Mouse (Mus musculus) heart, adult 9 months (tissue): ENCODE measurements at regions not wholly inside any gene's neighbourhood (a gene's known extent, or its start where the extent isn't known, plus 50 kb on each side); places are given as distances from the start of the nearest gene placed in this dataset.

Experiments used
- DNase-seq, 2 experiments: peaks; one replicate each; pipeline ENCODE4 v3.0.0; 2022; ENCODE audit warnings: low spot score in 2 of 2

GRCm38 (mm10) chr2:51073040-51073594, 75.8 kb downstream of the Rnd3 start:
- DNase-seq: peak in 1 of 2 experiments; percentile 8

- DNase-seq: peak in 1 of 2 experiments; percentile 8
Observed at GRCm38 (mm10) chr2:51072346-51072885, 76.5 kb downstream of the Rnd3 start.

DNA sequence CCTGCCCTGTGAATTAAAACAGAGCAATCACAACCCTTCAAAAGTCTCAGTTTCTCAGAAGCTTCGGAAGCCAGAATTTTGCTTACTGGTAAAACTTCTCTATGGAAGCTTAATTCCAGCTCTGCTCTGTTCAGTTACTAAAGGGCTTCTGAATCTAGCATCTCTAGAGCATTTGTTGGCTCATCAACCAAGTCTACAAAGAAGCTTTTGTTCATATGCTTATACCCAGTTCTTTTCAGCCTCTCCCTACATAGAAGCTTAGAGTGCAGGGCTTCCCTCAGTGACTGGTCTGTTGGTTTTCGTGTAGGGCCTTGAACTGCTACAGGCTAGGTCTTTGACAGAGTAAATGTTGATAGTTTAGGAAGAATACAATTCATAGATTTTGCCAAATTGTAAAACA, 78.0 kb downstream of the Rnd3 start:
- no peak for DNase-seq

GRCm38 (mm10) chr2:51066423-51066831, 82.5 kb downstream of the Rnd3 start:
- DNase-seq: peak in 1 of 2 experiments; percentile 6

- DNase-seq: no peak
Observed at GRCm38 (mm10) chr2:51065821-51066220, 83.1 kb downstream of the Rnd3 start.

DNA sequence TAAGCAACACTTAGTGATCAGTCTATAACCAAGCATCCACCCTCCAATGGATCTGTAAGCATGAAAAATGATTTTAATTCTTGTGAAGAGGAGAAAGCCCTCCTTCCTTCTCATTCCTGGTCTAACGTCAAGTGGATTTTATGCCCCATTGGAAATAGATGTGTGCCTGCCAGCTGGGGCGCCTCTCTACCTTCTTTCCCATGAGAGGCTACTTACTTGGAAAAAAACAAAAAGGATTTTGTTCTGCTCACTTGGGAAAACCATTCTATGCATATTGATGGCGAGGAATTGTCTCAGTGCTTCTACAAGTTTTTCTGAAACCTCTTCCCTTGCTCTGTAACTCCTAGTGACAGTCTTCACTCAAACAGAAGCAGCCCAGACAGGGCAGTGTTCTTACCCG, 84.1 kb downstream of the Rnd3 start:
- no peak for DNase-seq

GRCm38 (mm10) chr2:51062049-51062448, 86.9 kb downstream of the Rnd3 start:
- no peak for DNase-seq

- DNase-seq: no peak
Observed at GRCm38 (mm10) chr2:51058158-51058557, 90.8 kb downstream of the Rnd3 start.

GRCm38 (mm10) chr2:51056141-51056731, 92.7 kb downstream of the Rnd3 start:
- no peak for DNase-seq

GRCm38 (mm10) chr2:51055339-51055738, 93.6 kb downstream of the Rnd3 start:
- no peak for DNase-seq

DNA sequence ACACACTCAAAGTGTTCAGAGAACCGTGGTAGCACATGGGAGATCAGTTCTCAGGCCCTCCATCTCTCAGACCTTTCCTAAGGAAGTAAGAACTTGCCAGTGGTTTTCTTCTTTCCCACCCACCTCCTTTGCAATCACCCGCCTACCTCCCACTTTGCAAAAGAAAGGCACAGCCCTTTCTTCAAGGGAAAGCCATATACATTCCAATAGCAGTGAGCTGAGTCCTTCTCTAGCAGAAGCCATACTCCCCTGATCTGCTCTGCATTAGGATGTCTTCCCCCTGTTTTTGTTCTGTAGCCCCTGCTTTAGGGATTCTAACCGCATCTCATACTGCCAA, 99.1 kb downstream of the Rnd3 start:
- no peak for DNase-seq

- DNase-seq: no peak
Observed at GRCm38 (mm10) chr2:51049101-51049833, 99.6 kb downstream of the Rnd3 start.

- no peak for DNase-seq
Observed at GRCm38 (mm10) chr2:51047520-51047919, 101.4 kb downstream of the Rnd3 start.

DNA sequence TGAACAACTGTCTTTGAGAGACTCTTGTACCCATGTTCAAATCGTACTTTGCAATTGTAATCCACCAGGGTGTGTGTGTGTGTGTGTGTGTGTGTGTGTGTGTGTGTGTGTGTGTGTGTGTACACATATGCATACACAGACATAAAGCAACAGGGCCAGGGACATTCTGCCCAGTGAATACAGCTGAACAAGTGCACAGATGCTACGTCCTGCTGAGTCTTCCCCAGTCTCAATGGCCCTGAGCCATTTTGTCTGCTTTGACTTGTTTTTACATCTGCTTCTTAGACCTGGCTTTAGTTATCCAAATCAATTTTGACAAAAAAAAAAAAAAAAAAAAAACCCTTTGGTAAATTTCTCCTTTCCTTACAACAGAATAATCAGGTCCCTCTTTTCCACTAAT, 103.3 kb downstream of the Rnd3 start:
- DNase-seq: no peak

- no peak for DNase-seq
Observed at GRCm38 (mm10) chr2:51041101-51041500, 107.8 kb downstream of the Rnd3 start.

GRCm38 (mm10) chr2:51038685-51039084, 110.2 kb downstream of the Rnd3 start:
- DNase-seq: no peak

- DNase-seq: no peak
Observed at GRCm38 (mm10) chr2:51036995-51037394, 111.9 kb downstream of the Rnd3 start.

DNA sequence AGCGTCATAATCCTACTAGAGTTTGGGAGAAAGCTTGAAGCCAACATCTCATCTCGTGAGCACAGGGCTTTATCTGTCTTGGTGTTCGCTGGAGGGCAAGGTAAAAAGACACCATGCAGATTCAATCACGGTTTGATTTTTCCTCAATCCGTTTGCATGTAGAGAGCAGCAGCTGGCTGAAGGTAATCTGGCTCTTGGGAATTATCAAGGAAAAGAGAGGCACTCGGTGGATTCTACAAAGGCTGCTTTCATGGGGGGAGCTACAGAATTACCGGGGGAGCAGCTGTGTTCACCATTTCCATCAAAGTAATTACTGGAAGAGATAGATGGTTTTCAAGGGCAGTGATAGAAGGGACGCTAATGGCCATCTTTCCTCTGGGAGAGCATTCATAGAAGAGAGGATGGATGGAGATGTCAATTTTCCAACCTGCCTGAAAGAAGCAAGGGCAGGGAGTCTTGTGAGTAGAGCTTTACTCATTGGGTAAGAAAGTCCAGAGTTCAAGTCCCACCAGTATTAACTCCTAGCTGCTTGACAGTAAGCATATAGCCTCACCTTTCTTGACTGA, 112.6 kb downstream of the Rnd3 start:
- DNase-seq: no peak

DNA sequence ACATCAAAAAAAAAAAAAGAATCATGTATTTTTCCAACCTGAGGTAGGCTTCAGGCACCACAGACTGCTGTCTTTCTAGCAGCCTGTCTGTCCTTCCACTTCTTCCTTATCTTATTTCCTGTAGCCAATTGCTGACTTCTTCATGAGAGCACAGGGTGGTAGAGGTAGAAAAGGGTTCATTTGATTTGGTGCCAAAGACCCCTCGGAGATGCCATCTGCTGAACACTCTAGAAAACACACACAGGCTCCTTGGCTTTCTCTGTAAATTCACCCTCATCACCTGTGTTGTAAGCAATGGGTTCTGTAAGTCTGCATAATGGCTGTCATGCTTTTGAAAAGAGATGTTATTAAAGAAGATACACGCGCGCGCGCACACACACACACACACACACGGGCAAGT, 115.0 kb downstream of the Rnd3 start:
- no peak for DNase-seq

- DNase-seq: peak in 1 of 2 experiments; percentile 21
Observed at GRCm38 (mm10) chr2:51022479-51022878, 126.4 kb downstream of the Rnd3 start.

DNA sequence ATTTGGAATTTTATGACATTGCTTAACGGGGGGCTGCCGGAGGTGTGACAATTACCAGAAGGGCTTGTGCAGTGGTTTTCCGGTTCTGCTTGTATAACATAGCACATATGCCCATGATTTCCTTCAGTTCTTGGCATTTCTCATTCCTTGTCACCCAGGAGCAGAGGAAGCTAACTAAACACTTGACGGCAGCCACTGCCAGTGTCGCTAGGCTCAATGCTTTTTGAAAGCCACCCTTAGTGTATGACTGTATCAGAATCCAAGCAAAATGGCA, 132.8 kb downstream of the Rnd3 start:
- no peak for DNase-seq

GRCm38 (mm10) chr2:51015360-51016128, 133.4 kb downstream of the Rnd3 start:
- no peak for DNase-seq
